Mouse (Mus musculus): Measurements from ENCODE around the gene Phf3. TPM values are rescaled to one million over a fixed set of nuclear protein-coding genes. Genes with fewer than 3 reads are reported as not detected.

Gene Phf3
- polyA plus RNA-seq, 1 experiment from 2014 or later = 28.2 TPM

DNA sequence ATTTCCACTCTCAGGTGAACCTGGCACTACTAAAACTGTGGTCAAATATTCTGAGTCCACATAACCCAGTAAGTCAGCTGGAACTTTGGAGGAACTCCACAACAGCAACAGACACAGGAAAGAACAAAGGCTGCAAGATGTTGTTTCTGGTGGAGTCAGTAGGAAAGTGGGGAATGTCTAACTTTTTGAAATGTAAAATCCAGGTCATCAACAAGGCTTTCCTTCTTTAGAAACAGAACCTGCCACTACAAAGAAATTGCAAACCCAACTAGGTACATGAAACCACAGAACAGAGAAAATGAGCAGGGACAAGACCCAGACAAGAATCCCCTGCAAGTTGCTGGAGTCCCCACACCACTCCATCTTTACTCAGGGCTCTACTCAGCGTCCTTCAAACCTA lies 26.0 kb downstream of the Phf3 start:
- Histone ChIP-seq H3K9me3 (ENCODE audit: low read length) (no peaks in the 10 kb centered on the region), H3K27ac (ENCODE audit: low read length) (no peak overlapping the region), H3K9ac (replicated peaks; ENCODE audit: low read depth) (no peak overlapping the region), H3K4me1 (ENCODE audit: insufficient read depth, low read depth, low read length) (no peaks in the 10 kb centered on the region), H3K4me3 (ENCODE audit: low read depth, low read length) (no peak overlapping the region), H3K27me3 (replicated peaks; ENCODE audit: insufficient read depth, low read length) (no peaks in the 10 kb centered on the region), H3K4me2 (replicated peaks; ENCODE audit: low read depth, low read length) (no peak overlapping the region), H3K36me3 (ENCODE audit: insufficient read depth, low read length) (no peaks in the 10 kb centered on the region)
- no peak for ATAC-seq
- TF ChIP-seq EP300 (IDR thresholded peaks at IDR 0.05) (no peak), CTCF (IDR thresholded peaks at IDR 0.05) (no peak)
- DNase-seq (ENCODE audit: low spot score) = no peak
- WGBS = 37% methylated on average over 1 of the region's 1 CpGs

DNA sequence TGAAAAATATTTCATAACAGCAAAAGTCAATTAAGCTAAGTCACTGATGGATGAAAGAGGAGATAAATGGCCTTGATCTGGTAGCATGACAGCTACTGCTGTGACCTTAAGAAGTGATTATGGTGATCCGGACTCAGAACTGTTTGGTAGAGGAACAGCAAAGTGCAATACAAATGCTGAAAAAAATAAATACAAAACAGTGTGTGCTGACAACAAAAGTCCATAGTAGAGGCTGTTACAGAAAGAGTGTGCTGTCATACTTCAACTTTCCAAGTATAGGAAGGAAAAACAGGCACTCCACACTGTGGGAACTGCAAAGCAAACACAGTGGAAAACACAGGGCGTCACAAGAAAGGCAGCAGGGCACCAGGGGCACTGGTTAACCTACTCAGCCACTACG lies 34.1 kb downstream of the Phf3 start:
- no peak for TF ChIP-seq CTCF (IDR thresholded peaks at IDR 0.05)
- no peak for TF ChIP-seq EP300 (IDR thresholded peaks at IDR 0.05)
- Histone ChIP-seq H3K4me3 (ENCODE audit: low read depth, low read length) (no peak overlapping the region), H3K36me3 (ENCODE audit: insufficient read depth, low read length) (no peaks in the 10 kb centered on the region), H3K4me1 (ENCODE audit: insufficient read depth, low read depth, low read length) (no peaks in the 10 kb centered on the region), H3K9ac (replicated peaks; ENCODE audit: low read depth) (no peak overlapping the region), H3K27me3 (replicated peaks; ENCODE audit: insufficient read depth, low read length) (no peaks in the 10 kb centered on the region), H3K27ac (ENCODE audit: low read length) (no peak overlapping the region), H3K4me2 (replicated peaks; ENCODE audit: low read depth, low read length) (no peak overlapping the region), H3K9me3 (ENCODE audit: low read length) (no peaks in the 10 kb centered on the region)
- peak; percentile 46 for ATAC-seq
- no peak for DNase-seq (ENCODE audit: low spot score)
- WGBS = 42% methylated on average over 3 of the region's 3 CpGs

DNA sequence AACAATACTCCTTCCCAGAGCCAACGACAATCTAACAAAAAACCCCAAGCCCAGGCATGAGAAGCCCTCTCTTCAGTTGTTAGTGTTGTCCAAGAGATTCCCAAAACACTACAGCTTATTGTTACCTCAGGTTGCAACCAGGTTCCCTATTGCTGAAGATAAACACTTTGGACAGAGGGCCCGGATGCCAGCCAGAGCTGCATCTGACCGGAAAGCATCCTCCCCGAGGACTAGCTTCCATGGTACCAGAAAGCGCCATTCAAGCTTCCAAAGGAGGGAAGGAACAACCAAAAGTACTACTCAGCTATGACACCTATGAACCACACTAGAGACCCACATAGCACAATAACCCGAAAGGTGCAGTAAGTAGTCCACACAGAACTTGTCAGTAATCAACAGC lies 38.2 kb downstream of the Phf3 start:
- H3K4me1 ChIP-seq (ENCODE audit: insufficient read depth, low read depth, low read length) = no peaks in the 10 kb centered on the region
- ATAC-seq (no peak), DNase-seq (ENCODE audit: low spot score) (no peak)
- WGBS = 91% methylated on average over 6 of the region's 6 CpGs
- no peaks in the 10 kb centered on the region for H3K9me3 ChIP-seq (ENCODE audit: low read length)
- no peak for TF ChIP-seq CTCF (IDR thresholded peaks at IDR 0.05)
- no peak for TF ChIP-seq EP300 (IDR thresholded peaks at IDR 0.05)
- no peaks in the 10 kb centered on the region for H3K27me3 ChIP-seq (replicated peaks; ENCODE audit: insufficient read depth, low read length)
- 0 out of 2 replicates have a peak, but pooled peaks cover under 1% of the 10 kb centered on the region for H3K36me3 ChIP-seq (ENCODE audit: insufficient read depth, low read length)
- no peak overlapping the region for H3K4me2 ChIP-seq (replicated peaks; ENCODE audit: low read depth, low read length)
- no peak overlapping the region for H3K9ac ChIP-seq (replicated peaks; ENCODE audit: low read depth)
- H3K27ac ChIP-seq (ENCODE audit: low read length) = no peak overlapping the region
- H3K4me3 ChIP-seq (ENCODE audit: low read depth, low read length) = no peak overlapping the region

DNA sequence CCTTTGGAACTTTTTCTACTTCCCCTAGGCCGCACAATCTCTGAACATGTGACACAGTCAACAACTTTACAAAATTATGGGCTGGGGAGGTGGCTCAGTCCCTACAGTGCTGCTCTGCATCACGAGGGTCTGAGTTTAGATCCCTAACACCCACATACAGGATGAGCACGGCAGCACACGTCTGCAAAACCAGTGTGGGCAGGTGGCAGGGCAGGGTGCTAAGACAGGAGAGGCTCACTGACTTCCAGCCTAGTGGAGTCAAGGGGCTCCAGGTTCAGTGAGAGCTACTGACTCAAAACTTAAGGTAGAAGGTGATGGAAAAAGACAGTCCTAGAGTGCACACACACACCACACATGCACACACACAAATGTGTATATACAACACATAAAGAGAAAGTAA lies 40.9 kb downstream of the Phf3 start:
- no peak overlapping the region for H3K27ac ChIP-seq (ENCODE audit: low read length)
- no peaks in the 10 kb centered on the region for H3K27me3 ChIP-seq (replicated peaks; ENCODE audit: insufficient read depth, low read length)
- H3K4me1 ChIP-seq (ENCODE audit: insufficient read depth, low read depth, low read length) = no peaks in the 10 kb centered on the region
- ATAC-seq (no peak), DNase-seq (ENCODE audit: low spot score) (no peak)
- no peaks in the 10 kb centered on the region for H3K9me3 ChIP-seq (ENCODE audit: low read length)
- WGBS = 81% methylated on average over 4 of the region's 4 CpGs
- H3K4me2 ChIP-seq (replicated peaks; ENCODE audit: low read depth, low read length) = no peak overlapping the region
- H3K36me3 ChIP-seq (ENCODE audit: insufficient read depth, low read length) = 0 out of 2 replicates have a peak, but pooled peaks cover 7% of the 10 kb centered on the region
- H3K4me3 ChIP-seq (ENCODE audit: low read depth, low read length) = no peak overlapping the region
- TF ChIP-seq EP300 (IDR thresholded peaks at IDR 0.05) = no peak
- TF ChIP-seq CTCF (IDR thresholded peaks at IDR 0.05) = no peak
- no peak overlapping the region for H3K9ac ChIP-seq (replicated peaks; ENCODE audit: low read depth)

DNA sequence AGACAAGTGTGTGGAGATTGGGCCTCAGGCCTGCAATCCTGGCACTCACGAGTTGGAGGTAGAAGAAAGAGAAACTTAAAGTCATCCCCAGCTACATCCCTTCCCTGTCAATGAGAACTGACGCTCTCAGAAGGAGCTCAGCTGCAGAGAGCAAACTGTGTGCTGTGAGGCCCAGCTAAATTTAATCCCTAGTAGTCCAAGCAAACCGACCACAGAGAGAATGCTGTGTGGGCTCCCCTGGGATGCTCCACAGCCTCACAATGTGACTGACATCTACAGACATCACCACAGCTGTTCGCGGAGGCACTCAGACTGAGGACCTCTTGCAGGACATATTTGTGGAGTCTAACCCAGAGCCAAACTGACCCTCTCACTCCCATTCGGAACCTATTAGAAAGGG lies 54.3 kb downstream of the Phf3 start:
- H3K27me3 ChIP-seq (replicated peaks; ENCODE audit: insufficient read depth, low read length) = no peaks in the 10 kb centered on the region
- peaks cover 21% of the 10 kb centered on the region; the same call in 1 of the 2 replicates for H3K36me3 ChIP-seq (ENCODE audit: insufficient read depth, low read length)
- no peak for DNase-seq (ENCODE audit: low spot score)
- H3K4me1 ChIP-seq (ENCODE audit: insufficient read depth, low read depth, low read length) = no peaks in the 10 kb centered on the region
- no peak overlapping the region for H3K9ac ChIP-seq (replicated peaks; ENCODE audit: low read depth)
- H3K4me2 ChIP-seq (replicated peaks; ENCODE audit: low read depth, low read length) = no peak overlapping the region
- no peak for TF ChIP-seq EP300 (IDR thresholded peaks at IDR 0.05)
- no peak for TF ChIP-seq CTCF (IDR thresholded peaks at IDR 0.05)
- 81% methylated on average over 6 of the region's 6 CpGs for WGBS
- H3K4me3 ChIP-seq (ENCODE audit: low read depth, low read length) = no peak overlapping the region
- H3K9me3 ChIP-seq (ENCODE audit: low read length) = no peaks in the 10 kb centered on the region
- H3K27ac ChIP-seq (ENCODE audit: low read length) = no peak overlapping the region
- ATAC-seq = no peak

DNA sequence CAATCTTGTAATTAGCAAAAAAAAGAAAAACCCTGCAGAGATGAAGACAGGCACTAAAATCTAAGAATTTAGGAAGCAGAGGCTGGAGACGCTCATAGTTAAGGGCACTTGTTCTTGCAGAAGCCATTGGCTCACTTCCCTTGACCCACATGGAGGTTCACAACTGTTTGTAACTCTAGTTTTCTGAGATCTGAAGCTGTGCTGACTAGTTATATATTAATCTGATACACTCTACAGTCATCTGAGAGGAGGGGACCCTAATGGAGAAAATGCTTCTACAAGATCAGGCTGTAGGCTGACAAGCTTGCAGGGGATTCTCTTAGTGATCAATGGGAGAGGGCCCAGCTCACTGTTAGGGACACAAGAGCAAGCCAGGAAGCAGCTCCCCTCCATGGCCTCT lies 58.1 kb downstream of the Phf3 start:
- WGBS = 69% methylated on average over 1 of the region's 1 CpGs
- TF ChIP-seq CTCF (IDR thresholded peaks at IDR 0.05) (no peak), EP300 (IDR thresholded peaks at IDR 0.05) (no peak)
- H3K9ac ChIP-seq (replicated peaks; ENCODE audit: low read depth) = no peak overlapping the region
- peaks cover 45% of the 10 kb centered on the region; the same call in 1 of the 2 replicates for H3K36me3 ChIP-seq (ENCODE audit: insufficient read depth, low read length)
- no peaks in the 10 kb centered on the region for H3K4me1 ChIP-seq (ENCODE audit: insufficient read depth, low read depth, low read length)
- DNase-seq (ENCODE audit: low spot score) = no peak
- no peak overlapping the region for H3K27ac ChIP-seq (ENCODE audit: low read length)
- no peaks in the 10 kb centered on the region for H3K27me3 ChIP-seq (replicated peaks; ENCODE audit: insufficient read depth, low read length)
- no peak for ATAC-seq
- no peak overlapping the region for H3K4me2 ChIP-seq (replicated peaks; ENCODE audit: low read depth, low read length)
- H3K9me3 ChIP-seq (ENCODE audit: low read length) = no peaks in the 10 kb centered on the region
- no peak overlapping the region for H3K4me3 ChIP-seq (ENCODE audit: low read depth, low read length)

DNA sequence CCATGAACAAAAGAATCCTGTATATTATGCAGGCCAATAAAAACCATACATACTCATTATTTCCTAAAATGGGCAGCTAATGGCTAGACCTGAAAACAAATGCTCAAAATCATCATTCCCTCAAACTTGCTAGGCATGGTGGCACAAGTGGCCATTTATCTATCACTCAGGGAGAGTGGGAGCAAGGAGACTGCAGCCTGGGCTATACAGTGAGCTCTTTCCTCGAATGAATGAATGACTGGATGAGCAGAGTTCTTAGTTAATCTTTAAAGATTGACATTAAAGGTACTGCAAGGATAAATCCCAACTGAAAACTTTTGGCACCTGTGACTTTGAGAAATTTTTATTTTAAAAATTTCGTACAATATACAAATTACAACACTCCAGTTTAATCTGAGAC lies 58.7 kb downstream of the Phf3 start:
- Histone ChIP-seq H3K4me1 (ENCODE audit: insufficient read depth, low read depth, low read length) (no peaks in the 10 kb centered on the region), H3K36me3 (ENCODE audit: insufficient read depth, low read length) (peaks cover 46% of the 10 kb centered on the region; the same call in 1 of the 2 replicates), H3K27ac (ENCODE audit: low read length) (no peak overlapping the region), H3K27me3 (replicated peaks; ENCODE audit: insufficient read depth, low read length) (no peaks in the 10 kb centered on the region), H3K9me3 (ENCODE audit: low read length) (no peaks in the 10 kb centered on the region), H3K4me3 (ENCODE audit: low read depth, low read length) (no peak overlapping the region), H3K9ac (replicated peaks; ENCODE audit: low read depth) (no peak overlapping the region), H3K4me2 (replicated peaks; ENCODE audit: low read depth, low read length) (no peak overlapping the region)
- TF ChIP-seq CTCF (IDR thresholded peaks at IDR 0.05) (no peak), EP300 (IDR thresholded peaks at IDR 0.05) (no peak)
- ATAC-seq (no peak), DNase-seq (ENCODE audit: low spot score) (no peak)
- WGBS = 85% methylated on average over 2 of the region's 2 CpGs

Data from lung, postnatal 0 days (tissue).